Mouse (Mus musculus) hematopoietic multipotent progenitor cell, adult 10-12 weeks (in vitro differentiated cells): ENCODE measurements around the gene 1700031F05Rik. TPM values are rescaled to one million over a fixed set of nuclear protein-coding genes. Genes with fewer than 3 reads are reported as not detected.

Experiments used
- polyA plus RNA-seq: library from polyadenylated mRNA; stranded (reverse); fragments of >175 nt; gene quantifications from 2 replicates; pipeline ENCODE4 v1.2.3, GENCODE M21; 2012; ENCODE audit warnings: low replicate concordance

1700031F05Rik gene
- polyA plus RNA-seq, result not detected in 2 replicates

GRCm38 (mm10) chrX:102867871-102868270 lies at the start of gene 1700031F05Rik:
TSS of gene 1700031F05Rik (minus strand) at chrX:102867971.

GRCm38 (mm10) chrX:102908587-102908986 lies 40.8 kb upstream of the 1700031F05Rik start, which contains the start of the genes Dmrtc1a and 1700011M02Rik:
TSS of gene Dmrtc1a (minus strand) at chrX:102908687.
TSS of gene 1700011M02Rik (plus strand) at chrX:102908905.

GRCm38 (mm10) chrX:102854516-102854915 lies 13.3 kb downstream of the 1700031F05Rik start, which contains the start of gene Dmrtc1c2:
TSS of gene Dmrtc1c2 (minus strand) at chrX:102854616.

Other genes with a start within 250 kb of the 1700031F05Rik start
- gene Phka1, start 223.7 kb downstream of the 1700031F05Rik start, polyA plus RNA-seq, result 1.4 and 3.0 TPM in 2 replicates
- not detected in 2 replicates for gene Gm3880, start 181.0 kb downstream of the 1700031F05Rik start, polyA plus RNA-seq
- gene Gm9112, start 160.3 kb downstream of the 1700031F05Rik start, polyA plus RNA-seq, result not detected in 2 replicates
- not detected in 2 replicates for gene Dmrtc1b, start 160.1 kb downstream of the 1700031F05Rik start, polyA plus RNA-seq
- not detected in 2 replicates for gene Dmrtc1c1, start 65.0 kb downstream of the 1700031F05Rik start, polyA plus RNA-seq
- gene Dmrtc1c2, start 13.4 kb downstream of the 1700031F05Rik start, polyA plus RNA-seq, result not detected in 2 replicates
- gene Dmrtc1a, start 40.7 kb upstream of the 1700031F05Rik start, polyA plus RNA-seq, result not detected in 2 replicates
- not detected in 2 replicates for gene 1700011M02Rik, start 40.9 kb upstream of the 1700031F05Rik start, polyA plus RNA-seq
- gene 1700018G05Rik, start 60.4 kb upstream of the 1700031F05Rik start, polyA plus RNA-seq, result not detected in 2 replicates